Mouse (Mus musculus): ENCODE results near the gene Chic2.

Chic2 gene

DNA sequence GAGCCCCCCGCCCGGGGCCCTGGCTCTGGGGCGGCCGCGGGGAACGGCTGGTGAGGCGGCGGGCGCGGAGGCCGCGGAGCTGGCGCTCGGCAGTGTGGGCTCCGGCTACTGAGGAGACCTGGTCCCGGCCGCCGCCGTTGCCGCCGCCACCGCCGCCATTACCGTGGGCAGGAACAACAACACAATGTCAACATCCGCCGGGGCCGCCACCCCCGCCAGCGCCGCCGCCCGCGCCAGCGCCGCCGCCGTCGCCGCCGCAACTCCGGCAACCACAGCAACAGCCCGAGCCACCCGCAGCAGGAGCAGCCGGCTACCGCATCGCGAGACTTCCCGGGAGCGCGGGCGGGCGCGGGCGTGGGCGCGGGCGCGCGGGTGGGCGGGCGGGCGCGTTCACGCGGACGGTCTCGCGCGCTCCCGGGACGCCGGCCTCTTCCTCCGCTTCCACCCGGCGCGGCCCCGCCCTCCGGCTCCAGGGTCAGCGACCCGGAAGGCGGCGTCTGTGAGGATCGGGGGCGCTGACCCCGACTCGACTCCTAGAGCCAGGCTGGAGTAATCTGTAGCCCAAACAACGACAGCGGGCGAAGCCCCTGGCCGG, at the start of gene Chic2:
Gene Chic2 (minus strand): TSS at position 465 of the 595 bp plus-strand sequence.
- peak; percentile 78 to 83 for DNase-seq (ENCODE audit: low spot score in 2 of 2)

- no peak for DNase-seq (ENCODE audit: low spot score in 2 of 2)
Measured at GRCm38 (mm10) chr5:75085906-75086305, 41.3 kb upstream of the Chic2 start.

DNA sequence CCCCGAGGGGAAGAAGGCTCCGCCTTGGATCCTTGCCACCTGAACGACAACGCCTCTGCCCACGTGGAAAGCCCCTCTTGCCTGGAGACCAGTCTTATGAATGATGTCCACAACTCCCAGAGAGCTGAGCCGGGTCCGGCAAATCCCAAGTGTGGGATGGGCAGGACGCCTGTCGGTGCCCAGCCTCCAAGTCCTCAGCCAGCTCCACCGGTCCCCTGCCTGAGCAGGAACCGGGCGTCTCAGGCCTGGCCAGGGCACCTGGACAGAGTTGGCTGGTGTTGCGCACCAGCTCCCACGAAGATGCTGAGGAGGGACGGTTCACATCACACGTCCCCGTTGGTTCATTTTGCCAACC, 40.9 kb upstream of the Chic2 start:
- no peak for DNase-seq (ENCODE audit: low spot score in 2 of 2)

DNA sequence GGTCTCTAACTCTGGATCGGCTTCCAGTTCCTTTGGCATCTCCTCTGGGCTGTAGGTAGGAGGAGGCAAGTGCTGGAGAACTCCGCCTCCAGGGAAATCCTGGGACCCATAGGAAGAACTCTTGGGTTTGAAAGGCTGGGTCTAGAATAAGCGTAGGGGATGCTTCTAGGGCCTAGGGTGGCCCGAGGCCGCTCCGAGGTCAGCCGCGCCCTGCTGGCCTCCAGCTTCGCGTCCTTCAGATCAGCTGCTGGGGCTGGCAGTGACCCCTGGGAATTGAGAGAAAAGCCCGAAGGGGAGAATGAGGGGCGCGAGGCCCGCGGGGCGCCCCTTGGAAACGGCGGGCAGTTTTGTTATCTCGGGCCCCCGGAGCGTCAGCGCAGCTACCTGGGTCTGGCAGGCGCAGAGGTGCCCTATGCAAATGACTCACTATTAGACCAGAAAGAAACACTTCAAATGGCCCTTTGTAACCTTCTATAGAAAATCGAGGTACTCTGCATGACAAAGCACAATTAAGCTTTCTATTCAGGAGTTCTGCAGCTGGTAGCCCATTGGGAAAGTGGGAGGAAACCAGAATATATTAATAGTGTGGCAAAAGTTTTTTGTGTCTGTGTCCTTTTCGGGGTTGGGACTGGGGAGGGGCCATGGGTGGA, 40.4 kb upstream of the Chic2 start:
- DNase-seq (ENCODE audit: low spot score in 2 of 2) = no peak

- no peak for DNase-seq (ENCODE audit: low spot score in 2 of 2)
Measured at GRCm38 (mm10) chr5:75084393-75084870, 39.9 kb upstream of the Chic2 start.

DNA sequence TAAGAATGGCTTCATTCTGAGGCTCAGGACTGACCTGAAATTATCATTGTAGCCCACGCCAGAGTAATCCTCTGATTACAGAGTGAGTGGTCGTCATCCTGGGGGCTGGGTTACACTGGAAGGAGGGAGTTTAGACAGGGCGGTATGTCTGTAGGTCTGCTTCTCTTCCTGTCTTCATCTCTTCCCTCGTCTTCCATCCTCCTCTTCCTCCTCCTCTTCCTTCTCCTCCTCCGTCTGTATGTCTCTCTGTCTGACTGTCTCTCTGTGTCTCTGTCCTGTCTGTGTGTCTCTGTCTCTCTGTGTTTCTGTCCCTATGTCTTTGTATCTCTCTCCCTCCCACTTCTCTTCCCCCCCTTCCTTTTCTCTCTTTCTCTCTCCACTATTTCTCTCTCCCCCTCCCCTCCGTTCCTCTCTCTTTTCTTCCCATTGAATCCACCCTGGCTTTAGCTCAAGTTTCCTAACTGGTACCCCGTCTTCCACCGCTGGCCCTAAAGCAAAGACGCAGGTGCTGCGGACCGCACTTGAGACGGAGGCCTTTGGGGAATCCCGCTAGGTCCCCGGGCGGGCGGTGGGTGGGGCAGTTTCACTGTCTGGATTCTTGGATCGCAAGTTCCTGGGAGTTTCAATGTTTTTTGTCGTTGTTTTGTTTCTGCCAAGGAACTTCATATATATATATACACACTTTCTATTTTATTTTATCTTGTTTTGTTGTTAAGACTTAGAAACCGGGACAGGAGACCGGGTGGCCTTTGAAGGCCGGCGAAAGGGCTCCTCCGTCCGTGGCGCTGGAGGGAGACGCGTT, 39.2 kb upstream of the Chic2 start:
- no peak for DNase-seq (ENCODE audit: low spot score in 2 of 2)

DNA sequence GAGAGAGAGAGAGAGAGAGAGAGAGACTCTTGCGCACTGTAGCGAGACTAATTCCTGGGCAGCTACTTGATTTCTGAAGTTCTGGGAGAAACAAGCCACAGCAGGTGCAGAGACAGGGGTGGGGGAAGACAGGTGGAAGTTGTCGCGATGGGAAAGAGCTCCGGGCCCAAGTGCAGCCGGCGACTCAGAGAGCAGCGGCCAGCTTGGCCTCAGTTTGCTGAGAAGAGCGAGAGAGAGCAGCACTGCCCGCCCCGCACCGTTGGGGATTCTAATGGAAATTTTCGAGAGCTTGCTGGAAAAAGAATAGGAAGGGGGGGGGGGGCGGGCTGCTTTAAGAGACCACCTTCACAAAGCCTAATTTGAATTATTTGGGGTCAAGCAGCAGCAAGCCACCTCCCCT, 38.5 kb upstream of the Chic2 start:
- no peak for DNase-seq (ENCODE audit: low spot score in 2 of 2)

GRCm38 (mm10) chr5:75082439-75082838, 37.9 kb upstream of the Chic2 start:
- no peak for DNase-seq (ENCODE audit: low spot score in 2 of 2)

DNA sequence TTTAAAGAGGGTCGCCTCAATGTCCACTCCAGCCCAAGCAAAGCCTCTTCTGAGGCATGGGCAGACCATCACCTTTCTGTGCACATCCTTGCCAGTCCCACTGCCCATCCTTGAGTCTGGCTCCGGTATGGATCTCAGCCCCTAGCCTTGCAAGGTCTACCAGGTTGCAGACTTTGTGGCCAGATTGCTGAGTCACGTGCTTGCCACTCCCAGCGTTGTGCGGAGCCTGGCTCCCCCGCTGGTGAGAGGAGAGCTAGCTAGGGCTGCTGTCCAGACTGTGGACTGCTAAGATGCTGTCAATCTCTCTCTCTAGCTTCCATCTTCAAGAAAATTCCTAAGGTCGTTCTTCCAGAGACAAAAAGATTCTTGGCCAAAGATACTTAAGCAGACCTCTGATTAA, 35.0 kb upstream of the Chic2 start:
- no peak for DNase-seq (ENCODE audit: low spot score in 2 of 2)

- no peak for DNase-seq (ENCODE audit: low spot score in 2 of 2)
Measured at GRCm38 (mm10) chr5:75077051-75077380, 32.4 kb upstream of the Chic2 start.

GRCm38 (mm10) chr5:75076326-75077050, 31.9 kb upstream of the Chic2 start:
- no peak for DNase-seq (ENCODE audit: low spot score in 2 of 2)

DNA sequence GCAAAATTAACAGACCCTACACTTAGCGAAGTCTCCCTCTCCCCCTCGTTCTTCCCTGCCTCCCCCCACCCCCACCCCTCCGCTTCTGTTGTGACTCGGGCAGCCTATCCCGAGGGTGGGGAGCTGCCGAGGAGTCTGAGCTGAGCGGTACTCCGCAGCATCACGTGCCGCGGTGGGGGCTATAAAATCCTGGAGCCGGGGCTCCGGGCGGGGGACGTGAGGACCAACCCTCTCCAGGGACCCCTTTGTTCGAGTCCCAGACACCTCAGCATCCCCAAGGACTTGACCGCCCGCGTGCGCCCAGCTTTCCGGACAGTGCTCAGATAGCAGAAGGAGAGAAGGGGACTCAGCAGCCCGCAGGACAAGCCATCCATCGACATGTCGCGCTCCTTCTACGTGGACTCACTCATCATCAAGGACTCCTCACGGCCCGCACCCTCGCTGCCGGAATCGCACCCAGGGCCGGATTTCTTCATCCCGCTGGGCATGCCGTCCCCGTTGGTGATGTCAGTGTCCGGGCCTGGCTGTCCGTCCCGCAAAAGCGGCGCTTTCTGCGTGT, 30.9 kb upstream of the Chic2 start, which contains the start of gene Gsx2:
Gene Gsx2 (plus strand): TSS at position 219 of the 559 bp plus-strand sequence.
- no peak for DNase-seq (ENCODE audit: low spot score in 2 of 2)

DNA sequence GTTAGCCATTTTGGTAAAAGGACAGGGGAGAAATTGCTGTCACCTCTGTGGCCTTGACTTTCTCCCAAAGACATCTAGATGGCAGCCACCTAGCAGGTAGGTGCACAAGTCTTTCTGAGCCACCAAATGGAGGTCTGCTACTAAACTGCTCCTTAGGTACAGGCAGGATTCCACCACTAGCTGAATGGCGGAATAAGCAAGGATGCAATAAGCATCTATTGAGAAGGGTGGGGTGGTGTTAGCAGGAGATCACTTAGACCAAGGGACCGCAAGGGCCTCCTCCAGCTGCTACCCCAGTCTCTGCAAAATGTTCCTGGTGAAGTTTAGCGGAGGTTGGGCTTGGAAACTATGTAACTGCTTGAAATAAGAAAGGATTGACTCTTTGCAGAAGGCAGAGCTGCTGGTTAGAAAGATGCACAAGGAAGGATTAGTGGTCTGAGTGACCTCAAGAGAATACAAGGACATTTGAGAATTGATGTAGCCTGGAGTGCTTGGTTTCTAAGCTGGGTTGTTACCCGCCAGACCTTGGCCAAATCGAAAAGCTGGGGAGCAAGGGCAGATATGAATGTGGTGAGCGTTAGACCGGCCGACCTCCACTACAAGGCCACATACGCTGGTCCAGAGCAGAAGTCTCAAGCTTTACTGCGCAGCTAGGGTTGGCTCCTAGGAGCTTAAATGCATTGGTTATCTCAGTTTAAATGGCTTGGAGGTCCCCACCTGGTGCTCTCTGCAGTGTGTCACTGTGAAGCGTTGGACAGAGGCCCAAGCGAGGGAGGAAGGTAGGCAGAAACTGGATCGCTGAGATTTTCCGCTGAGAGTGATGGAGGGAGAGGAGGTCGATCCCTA, 30.2 kb upstream of the Chic2 start:
- DNase-seq (ENCODE audit: low spot score in 2 of 2) = no peak

- DNase-seq (ENCODE audit: low spot score in 2 of 2) = no peak
Measured at GRCm38 (mm10) chr5:75074132-75074531, 29.6 kb upstream of the Chic2 start.

GRCm38 (mm10) chr5:75073684-75074083, 29.1 kb upstream of the Chic2 start:
- DNase-seq (ENCODE audit: low spot score in 2 of 2) = no peak

DNA sequence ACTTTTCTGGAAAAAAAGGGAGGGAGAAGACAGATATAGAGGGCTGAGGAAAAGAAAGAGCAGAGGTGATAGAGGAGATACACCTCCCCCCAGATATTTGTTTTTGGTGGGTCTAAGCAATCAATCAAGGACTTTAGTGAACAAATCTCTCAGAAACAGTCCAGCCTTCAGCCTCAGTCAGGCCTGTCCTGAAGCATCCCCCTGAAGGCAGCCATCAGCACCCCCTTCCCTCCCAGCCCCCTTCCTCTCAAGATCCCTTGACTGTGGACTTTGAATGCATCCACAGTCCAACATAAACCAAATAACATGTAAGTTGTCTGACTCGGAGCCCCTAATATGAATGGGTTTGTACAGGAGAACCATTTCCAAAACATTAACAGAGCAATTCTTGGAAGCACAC, 28.6 kb upstream of the Chic2 start:
- no peak for DNase-seq (ENCODE audit: low spot score in 2 of 2)

GRCm38 (mm10) chr5:75072532-75072931, 28.0 kb upstream of the Chic2 start:
- no peak for DNase-seq (ENCODE audit: low spot score in 2 of 2)

DNA sequence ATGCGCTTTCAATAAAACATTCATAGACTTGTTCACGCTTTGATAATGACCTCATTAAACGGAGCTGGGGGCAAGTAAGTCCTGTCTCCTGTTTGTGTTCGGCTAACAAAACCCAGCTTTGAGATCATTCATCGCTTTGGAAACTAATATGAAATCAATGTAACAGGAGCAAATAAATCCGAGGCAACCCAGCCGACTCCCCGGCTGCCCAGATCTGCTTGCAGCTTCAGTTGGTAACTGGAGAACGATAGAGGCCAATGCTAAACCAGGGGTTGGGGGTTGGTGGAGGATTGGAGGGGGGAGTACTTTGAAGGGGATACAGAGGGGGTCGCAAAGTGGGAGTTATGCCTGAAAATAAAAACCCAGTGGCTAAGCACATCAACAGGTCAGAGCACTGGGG, 27.4 kb upstream of the Chic2 start:
- no peak for DNase-seq (ENCODE audit: low spot score in 2 of 2)

DNA sequence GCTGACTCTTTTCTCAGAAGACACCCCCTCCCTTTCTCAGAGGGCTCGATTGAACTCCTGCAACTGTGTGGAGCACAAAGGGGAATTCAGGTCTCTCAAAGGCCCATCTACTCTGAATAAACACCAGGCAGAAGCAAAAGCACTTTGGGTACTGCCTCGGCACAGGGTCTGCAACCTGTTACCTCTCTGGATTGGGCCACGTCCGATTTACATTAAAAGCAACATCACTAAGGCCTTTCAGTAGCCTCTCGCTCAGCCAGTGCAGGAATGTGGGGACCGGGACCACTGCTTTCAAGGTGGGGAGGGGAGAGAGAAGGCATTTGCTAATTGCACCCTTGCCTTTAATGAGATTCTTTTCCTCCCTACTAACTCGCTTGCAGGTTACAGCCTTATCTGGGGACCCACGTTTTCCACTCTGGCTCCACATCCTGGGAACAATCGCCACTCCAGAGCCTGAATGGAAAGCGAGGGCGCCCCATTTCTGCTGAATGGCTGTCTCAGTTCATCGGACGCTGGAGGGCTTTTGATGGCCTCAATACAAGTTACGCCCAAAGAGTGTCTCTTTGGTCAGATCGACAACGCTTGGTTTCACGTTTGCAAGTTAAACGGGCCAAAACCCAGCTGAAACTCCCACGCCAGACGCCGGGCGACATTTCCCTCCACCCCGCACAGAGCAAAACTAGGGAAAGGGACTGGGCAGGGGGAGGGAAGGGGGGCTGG, 26.2 kb upstream of the Chic2 start:
- DNase-seq (ENCODE audit: low spot score in 2 of 2) = no peak

DNA sequence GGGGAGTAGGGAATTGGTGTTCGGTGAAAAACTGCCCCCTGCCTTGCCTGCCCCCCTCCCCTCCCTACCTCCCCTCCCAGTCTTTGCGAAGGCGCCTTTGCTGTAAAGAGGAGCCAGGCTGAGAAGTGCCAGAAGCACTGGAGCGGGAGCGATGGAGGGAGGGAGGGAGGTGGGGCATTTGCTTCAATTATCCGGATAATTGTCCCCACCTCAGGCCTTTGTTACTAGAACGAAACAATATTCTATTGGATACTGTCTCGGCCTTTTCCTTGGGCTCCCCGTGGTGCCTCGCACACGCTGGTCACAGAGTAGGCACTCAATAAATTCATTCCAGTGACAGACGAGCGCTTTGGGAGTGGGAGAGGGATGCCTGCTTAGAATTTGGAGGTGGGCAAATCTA, 25.6 kb upstream of the Chic2 start:
- no peak for DNase-seq (ENCODE audit: low spot score in 2 of 2)

Measured in spleen, postnatal 36 days (tissue).